Mouse (Mus musculus) intestine, postnatal 0 days (tissue): Measurements from ENCODE around the gene Myo16. TPM values are rescaled to one million over a fixed set of nuclear protein-coding genes. Genes with fewer than 3 reads are reported as not detected.

ENCODE experiments used
- ATAC-seq: fragments of 200-750 bp; cut with Nextera tagmentation; 2 replicates; pipeline ENCODE4 v1.8.0; 2017; ENCODE audit warnings: mild to moderate bottlenecking, moderate TSS enrichment, moderate library complexity
- H3K27ac ChIP-seq: fragments of 300-500 bp; sonication (generic); 2 replicates; pipeline ENCODE4 v1.5.1; 2014; ENCODE audit warnings: mild to moderate bottlenecking, low read depth, low read length, moderate library complexity
- H3K27me3 ChIP-seq: fragments of 300-500 bp; sonication (generic); replicated peaks from 2 replicates; pipeline ENCODE4 v1.6.1; 2014; ENCODE audit warnings: low read length, mixed read lengths; ENCODE audit not compliant: control insufficient read depth, insufficient read depth
- H3K36me3 ChIP-seq: fragments of 300-500 bp; sonication (generic); 2 replicates; pipeline ENCODE4 v1.6.1; 2014; ENCODE audit warnings: mild to moderate bottlenecking, moderate library complexity; ENCODE audit not compliant: control insufficient read depth, insufficient read depth
- H3K4me1 ChIP-seq: fragments of 300-500 bp; sonication (generic); replicated peaks from 2 replicates; pipeline ENCODE4 v1.6.1; 2014; ENCODE audit warnings: antibody characterized with exemption, low read length, mixed read lengths; ENCODE audit not compliant: control insufficient read depth, insufficient read depth
- H3K4me2 ChIP-seq: fragments of 300-500 bp; sonication (generic); replicated peaks from 2 replicates; pipeline ENCODE4 v1.6.1; 2014; ENCODE audit warnings: low read depth, mild to moderate bottlenecking, moderate library complexity
- H3K4me3 ChIP-seq: fragments of 300-500 bp; sonication (generic); 2 replicates; pipeline ENCODE4 v1.5.1; 2014; ENCODE audit warnings: low read depth, low read length
- H3K9ac ChIP-seq: fragments of 300-500 bp; sonication (generic); 2 replicates; pipeline ENCODE4 v1.6.1; 2014; ENCODE audit warnings: mild to moderate bottlenecking, low read depth, low read length
- H3K9me3 ChIP-seq: fragments of 300-500 bp; sonication (generic); 2 replicates; pipeline ENCODE4 v1.6.1; 2016; ENCODE audit warnings: mixed run types; ENCODE audit not compliant: control insufficient read depth
- CTCF ChIP-seq: sonication (generic); IDR thresholded peaks from 2 replicates; pipeline ENCODE4 v1.5.1; 2016; ENCODE audit warnings: low read depth, mild to moderate bottlenecking, control low read depth, antibody characterized with exemption, moderate library complexity
- WGBS: fragments of 180-500 bp; shearing (Covaris S2); extraction: QIAGEN DNeasy Blood & Tissue Kit; methylation state at CpG from one replicate; pipeline ENCODE4 v1.1.7; 2014; 5-methylcytosine and 5-hydroxymethylcytosine counted together
- polyA plus RNA-seq: library from polyadenylated mRNA; unstranded; fragments of >200 nt; fragmentation: Nextera tagmentation; extraction: Ambion mirVana; gene quantifications from 2 replicates; pipeline ENCODE4 v1.2.1, GENCODE M21; 2015

Myo16 gene
- polyA plus RNA-seq, 1 experiment from 2014 or later = not detected

- no peaks in the 10 kb centered on the region for H3K4me1 ChIP-seq
- H3K4me3 ChIP-seq = no peak overlapping the region
- ATAC-seq = no peak
- H3K27ac ChIP-seq = no peak overlapping the region
- no peaks in the 10 kb centered on the region for H3K27me3 ChIP-seq
- no peak for TF ChIP-seq CTCF
- 87% methylated on average over 3 of the region's 3 CpGs for WGBS
- no peak overlapping the region for H3K4me2 ChIP-seq
- no peaks in the 10 kb centered on the region for H3K36me3 ChIP-seq
- no peaks in the 10 kb centered on the region for H3K9me3 ChIP-seq
- no peak overlapping the region for H3K9ac ChIP-seq
Observed at GRCm38 (mm10) chr8:10472371-10472770, 318.7 kb downstream of the Myo16 start.

- Histone ChIP-seq H3K36me3 (no peaks in the 10 kb centered on the region), H3K4me2 (no peak overlapping the region), H3K9ac (no peak overlapping the region), H3K27me3 (no peaks in the 10 kb centered on the region), H3K4me3 (no peak overlapping the region), H3K4me1 (no peaks in the 10 kb centered on the region), H3K27ac (no peak overlapping the region), H3K9me3 (no peaks in the 10 kb centered on the region)
- WGBS = 74% methylated on average over 3 of the region's 3 CpGs
- TF ChIP-seq CTCF = no peak
- no peak for ATAC-seq
Observed at GRCm38 (mm10) chr8:10474446-10474845, 320.7 kb downstream of the Myo16 start.

- Histone ChIP-seq H3K4me2 (no peak overlapping the region), H3K27me3 (no peaks in the 10 kb centered on the region), H3K27ac (no peak overlapping the region), H3K9me3 (no peaks in the 10 kb centered on the region), H3K4me1 (no peaks in the 10 kb centered on the region), H3K9ac (no peak overlapping the region), H3K36me3 (no peaks in the 10 kb centered on the region), H3K4me3 (no peak overlapping the region)
- TF ChIP-seq CTCF = no peak
- WGBS = 88% methylated on average over 10 of the region's 10 CpGs
- no peak for ATAC-seq
Observed at GRCm38 (mm10) chr8:10479059-10479458, 325.3 kb downstream of the Myo16 start.

- H3K27me3 ChIP-seq = no peaks in the 10 kb centered on the region
- WGBS = 83% methylated on average over 8 of the region's 8 CpGs
- H3K4me3 ChIP-seq = no peak overlapping the region
- H3K4me2 ChIP-seq = no peak overlapping the region
- H3K9me3 ChIP-seq = no peaks in the 10 kb centered on the region
- H3K9ac ChIP-seq = no peak overlapping the region
- H3K4me1 ChIP-seq = no peaks in the 10 kb centered on the region
- H3K36me3 ChIP-seq = no peaks in the 10 kb centered on the region
- H3K27ac ChIP-seq = no peak overlapping the region
- TF ChIP-seq CTCF = no peak
- no peak for ATAC-seq
Observed at GRCm38 (mm10) chr8:10480850-10481249, 327.1 kb downstream of the Myo16 start.

GRCm38 (mm10) chr8:10482064-10482463 lies 328.4 kb downstream of the Myo16 start:
- Histone ChIP-seq H3K27me3 (no peaks in the 10 kb centered on the region), H3K4me3 (no peak overlapping the region), H3K9me3 (no peaks in the 10 kb centered on the region), H3K27ac (no peak overlapping the region), H3K4me2 (no peak overlapping the region), H3K9ac (no peak overlapping the region), H3K36me3 (no peaks in the 10 kb centered on the region), H3K4me1 (no peaks in the 10 kb centered on the region)
- 44% methylated on average over 5 of the region's 5 CpGs for WGBS
- no peak for TF ChIP-seq CTCF
- no peak for ATAC-seq

- no peak overlapping the region for H3K27ac ChIP-seq
- H3K4me1 ChIP-seq = no peaks in the 10 kb centered on the region
- no peak overlapping the region for H3K9ac ChIP-seq
- H3K4me3 ChIP-seq = no peak overlapping the region
- no peaks in the 10 kb centered on the region for H3K9me3 ChIP-seq
- no peak overlapping the region for H3K4me2 ChIP-seq
- TF ChIP-seq CTCF = no peak
- 41% methylated on average over 1 of the region's 1 CpGs for WGBS
- no peak for ATAC-seq
- H3K27me3 ChIP-seq = no peaks in the 10 kb centered on the region
- no peaks in the 10 kb centered on the region for H3K36me3 ChIP-seq
Observed at GRCm38 (mm10) chr8:10482880-10483279, 329.2 kb downstream of the Myo16 start.

- TF ChIP-seq CTCF = no peak
- no peak overlapping the region for H3K4me2 ChIP-seq
- H3K9me3 ChIP-seq = no peaks in the 10 kb centered on the region
- H3K27me3 ChIP-seq = no peaks in the 10 kb centered on the region
- H3K36me3 ChIP-seq = no peaks in the 10 kb centered on the region
- no peak overlapping the region for H3K4me3 ChIP-seq
- 31% methylated on average over 5 of the region's 5 CpGs for WGBS
- no peak overlapping the region for H3K27ac ChIP-seq
- no peak overlapping the region for H3K9ac ChIP-seq
- no peaks in the 10 kb centered on the region for H3K4me1 ChIP-seq
- no peak for ATAC-seq
Observed at GRCm38 (mm10) chr8:10483841-10484240, 330.1 kb downstream of the Myo16 start.
